Mouse (Mus musculus) left cerebral cortex, adult 18-20 months (tissue): ENCODE measurements around the gene Srsf4. TPM values are rescaled to one million over a fixed set of nuclear protein-coding genes. Genes with fewer than 3 reads are reported as not detected.

ENCODE experiments used
- DNase-seq, 2 experiments: peaks; one replicate each; pipeline ENCODE4 v3.0.0; 2021 to 2022; ENCODE audit warnings: low spot score in 2 of 2, mixed read lengths in 1 of 2
- total RNA-seq, 2 experiments: library from RNA; stranded (reverse); gene quantifications; 2 replicates each; pipeline ENCODE4 v1.2.3; 2021

Srsf4 gene
- total RNA-seq, 2 experiments from 2014 or later = 67.1 to 68.0 TPM

- no peak for DNase-seq
Measured at GRCm38 (mm10) chr4:131914046-131914643, 40.7 kb downstream of the Srsf4 start.

GRCm38 (mm10) chr4:131914891-131915469 lies 41.6 kb downstream of the Srsf4 start:
- DNase-seq = no peak

GRCm38 (mm10) chr4:131915821-131916328 lies 42.5 kb downstream of the Srsf4 start:
- no peak for DNase-seq

DNA sequence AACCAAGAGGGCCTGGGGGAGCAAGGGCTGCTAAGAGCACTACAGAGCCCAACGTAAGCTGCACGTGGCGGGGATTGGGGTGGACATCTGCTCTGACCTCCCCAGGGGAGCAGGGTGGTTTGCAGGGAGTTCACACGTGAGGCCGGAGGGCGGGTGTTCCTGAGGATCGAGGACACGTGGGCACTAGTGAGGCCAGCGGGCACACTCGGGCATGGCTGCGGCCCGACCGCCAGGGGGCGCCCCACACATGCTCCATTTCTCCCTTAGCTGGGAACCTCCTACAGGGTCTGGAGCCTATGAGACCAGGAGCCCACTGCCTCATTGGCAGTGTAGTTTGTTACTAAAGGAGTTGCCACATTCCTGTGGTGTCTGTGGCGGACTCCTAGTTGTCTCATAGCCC lies 43.0 kb downstream of the Srsf4 start:
- peak; percentile 74 to 77 for DNase-seq

- DNase-seq = no peak
Measured at GRCm38 (mm10) chr4:131917010-131917555, 43.7 kb downstream of the Srsf4 start.

DNA sequence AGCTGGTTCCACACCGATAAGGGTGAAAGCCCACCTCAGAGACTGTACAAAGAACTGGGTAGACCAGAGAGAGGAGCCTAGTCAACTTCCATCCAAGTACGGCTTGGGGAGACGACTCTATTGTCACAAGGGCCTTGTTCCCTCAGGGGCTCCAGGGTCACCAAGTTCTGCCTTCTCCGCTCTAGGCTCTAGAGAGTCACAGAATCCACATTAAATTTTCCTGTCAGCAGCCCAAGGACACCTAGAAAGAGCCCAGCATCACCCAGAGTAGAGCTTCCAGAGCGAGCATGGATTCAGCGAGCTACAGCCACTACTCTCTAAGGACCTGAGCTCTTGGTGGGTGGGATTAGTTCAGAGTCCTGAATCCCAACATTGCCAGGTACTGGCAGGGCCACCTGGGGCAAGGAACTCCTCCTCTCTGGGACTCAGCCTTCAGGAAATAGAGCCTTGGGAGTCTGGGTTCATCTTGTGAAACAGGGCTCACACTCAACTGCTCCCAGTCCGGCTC lies 44.7 kb downstream of the Srsf4 start:
- DNase-seq = no peak

DNA sequence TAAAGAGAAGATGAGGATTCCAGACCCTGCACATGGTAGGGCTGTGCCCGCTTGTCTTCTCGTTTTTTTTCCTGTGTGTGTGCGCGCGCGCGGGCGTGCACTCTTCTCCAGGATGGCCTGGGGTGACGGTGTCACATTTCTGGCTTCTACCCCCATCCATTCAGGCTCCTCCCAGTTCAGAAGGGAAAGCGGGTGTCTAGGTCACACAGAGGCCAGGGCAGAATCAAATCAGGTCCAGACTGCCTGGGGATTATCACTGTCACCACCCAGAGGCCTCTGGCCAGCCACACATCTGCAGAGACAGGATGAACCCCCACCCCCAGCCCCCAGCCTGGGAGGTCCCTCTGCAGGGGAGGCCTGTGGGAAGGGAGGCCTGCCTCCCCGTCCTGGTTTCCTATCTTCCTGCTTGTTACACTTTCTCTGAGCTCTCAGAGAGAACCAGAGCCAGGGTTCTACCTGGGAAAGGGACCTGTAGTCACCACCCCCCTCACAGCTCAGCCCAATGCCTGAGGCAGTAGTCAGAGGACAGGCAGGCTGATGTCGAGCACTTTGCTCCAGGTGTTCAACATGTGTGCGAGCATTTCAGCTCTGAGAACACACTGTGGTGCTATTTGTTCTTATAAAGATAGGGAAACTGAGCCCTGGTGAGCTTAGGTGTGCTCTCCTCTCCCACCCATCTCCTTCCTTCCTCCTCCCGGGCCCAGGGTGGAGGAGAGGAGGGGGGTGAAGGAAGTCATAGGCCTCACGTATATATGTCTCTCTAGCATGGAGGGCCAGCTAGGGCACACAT lies 45.5 kb downstream of the Srsf4 start:
- no peak for DNase-seq

DNA sequence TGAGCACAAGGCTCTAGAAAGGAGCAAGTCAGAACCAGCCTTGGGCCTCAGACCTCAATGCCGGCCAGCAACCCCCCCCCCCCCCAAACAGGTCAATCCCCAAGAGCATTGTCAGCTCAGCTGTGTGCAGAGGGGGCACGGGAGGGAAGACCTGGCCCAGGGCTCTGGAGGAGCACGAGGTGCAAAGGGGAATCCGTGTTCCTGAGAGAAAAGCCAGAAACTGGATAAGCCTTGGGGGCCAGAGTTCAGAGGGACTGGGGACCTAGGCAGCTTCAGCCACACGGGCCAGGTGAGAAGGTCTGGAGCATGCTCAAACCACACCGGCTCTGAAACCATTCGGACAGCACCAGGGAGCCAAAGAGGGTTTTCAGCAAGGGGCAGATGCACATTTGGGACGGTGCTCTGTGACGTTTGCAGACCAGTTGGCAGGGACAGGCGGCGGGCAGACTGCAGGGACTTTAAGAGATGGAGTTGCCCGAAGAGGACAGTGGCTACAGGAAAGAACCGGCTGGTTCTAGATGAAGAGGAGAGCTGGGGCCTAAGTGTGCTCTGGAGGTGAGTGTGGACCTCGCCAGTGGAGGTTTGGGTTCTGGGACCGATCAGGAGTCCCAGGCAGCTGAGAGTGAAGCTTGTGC lies 46.2 kb downstream of the Srsf4 start:
- no peak for DNase-seq

DNA sequence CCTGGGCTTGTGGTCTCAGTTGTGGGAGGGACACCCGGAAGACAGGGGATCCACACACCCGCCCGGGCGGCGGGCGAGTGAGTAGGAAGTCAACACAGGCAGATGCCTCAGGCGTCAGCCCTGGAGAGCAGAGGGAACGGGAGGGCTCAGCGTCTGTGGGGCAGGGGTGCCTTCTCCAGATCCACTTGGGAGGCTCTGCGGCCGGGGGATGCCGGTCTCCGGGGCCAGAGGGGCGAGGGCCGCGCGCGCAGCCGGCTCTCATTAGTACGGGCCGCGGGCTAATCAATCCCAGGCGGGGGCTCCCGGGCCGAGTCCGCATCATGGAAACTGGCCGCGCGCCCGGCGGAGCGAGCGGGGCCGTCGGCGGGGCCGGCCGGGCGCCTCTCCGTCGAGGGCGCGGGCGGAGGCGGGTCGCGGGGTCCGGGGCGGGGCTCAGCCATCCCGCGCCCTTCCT lies 46.8 kb downstream of the Srsf4 start:
- DNase-seq = peak in 1 of 2 experiments; percentile 15

DNA sequence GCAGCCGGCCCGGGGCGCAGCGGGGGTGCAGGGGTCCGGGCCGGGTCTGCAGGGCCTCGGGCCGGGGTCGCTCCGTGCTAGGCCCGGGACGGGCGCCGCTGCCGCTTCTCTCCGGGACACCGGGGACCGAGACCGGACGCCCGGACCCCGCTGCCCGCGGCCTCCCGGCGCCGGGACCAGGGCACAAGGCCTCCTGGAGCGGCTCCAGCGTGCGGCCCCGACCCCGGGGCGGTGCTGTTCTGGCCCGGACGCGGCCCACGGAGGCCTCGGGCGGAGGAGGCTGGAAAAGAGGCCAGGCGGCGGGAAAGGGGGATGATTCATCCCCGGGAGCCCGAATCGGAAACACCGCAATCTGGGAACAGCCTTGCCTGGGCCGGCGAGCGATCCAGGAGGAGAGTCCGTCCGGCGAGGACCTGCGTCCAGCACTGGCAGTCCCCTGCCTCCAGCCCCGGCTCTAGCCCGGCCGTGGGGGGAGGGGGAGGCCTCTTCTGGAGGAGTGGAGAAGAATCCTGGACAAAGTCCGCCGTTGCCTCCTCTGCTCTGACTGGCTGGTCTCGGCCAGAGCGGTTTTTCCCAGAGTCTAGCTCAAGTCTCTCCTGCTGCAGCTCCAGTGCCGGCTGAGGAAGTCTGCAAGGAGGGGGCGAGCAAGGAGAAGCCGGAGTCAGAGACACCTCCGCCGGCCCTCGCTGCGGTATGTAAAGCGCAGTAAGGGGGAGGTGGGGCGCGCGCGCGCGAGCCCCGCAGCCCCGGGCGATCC lies 47.4 kb downstream of the Srsf4 start:
- peak; percentile 65 to 66 for DNase-seq

GRCm38 (mm10) chr4:131921461-131922346 lies 48.3 kb downstream of the Srsf4 start, which contains the start of gene Tmem200b:
TSS of gene Tmem200b (plus strand) at chr4:131921771.
- peak; percentile 53 to 59 for DNase-seq

GRCm38 (mm10) chr4:131922404-131922803 lies 49.0 kb downstream of the Srsf4 start:
- DNase-seq = no peak

- DNase-seq = peak in 1 of 2 experiments; percentile 17
Measured at GRCm38 (mm10) chr4:131924096-131924810, 50.8 kb downstream of the Srsf4 start.

- no peak for DNase-seq
Measured at GRCm38 (mm10) chr4:131929146-131929545, 55.7 kb downstream of the Srsf4 start.

DNA sequence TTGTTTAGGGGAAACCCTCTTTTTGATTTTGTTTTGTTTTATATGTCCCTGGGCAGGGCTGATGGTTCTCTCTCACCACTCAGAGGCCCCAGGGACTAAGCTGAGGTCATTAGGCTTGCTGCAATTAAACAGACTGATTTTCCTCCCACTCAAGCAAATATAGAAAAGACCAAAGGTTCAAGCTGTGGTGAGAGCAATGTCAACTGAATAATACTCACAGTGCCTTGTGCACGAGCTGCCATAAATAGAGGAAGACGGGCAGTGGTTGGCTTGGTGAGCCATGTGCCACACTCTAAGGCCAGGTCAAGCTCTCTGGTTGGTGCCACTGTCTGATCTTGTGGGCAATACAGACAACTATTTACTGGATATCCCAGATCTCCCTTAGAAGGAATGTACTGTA lies 66.0 kb downstream of the Srsf4 start:
- DNase-seq = no peak

GRCm38 (mm10) chr4:131940846-131941245 lies 67.4 kb downstream of the Srsf4 start:
- no peak for DNase-seq

- DNase-seq = no peak
Measured at GRCm38 (mm10) chr4:131947848-131948247, 74.4 kb downstream of the Srsf4 start.

- no peak for DNase-seq
Measured at GRCm38 (mm10) chr4:131949903-131950302, 76.5 kb downstream of the Srsf4 start.

DNA sequence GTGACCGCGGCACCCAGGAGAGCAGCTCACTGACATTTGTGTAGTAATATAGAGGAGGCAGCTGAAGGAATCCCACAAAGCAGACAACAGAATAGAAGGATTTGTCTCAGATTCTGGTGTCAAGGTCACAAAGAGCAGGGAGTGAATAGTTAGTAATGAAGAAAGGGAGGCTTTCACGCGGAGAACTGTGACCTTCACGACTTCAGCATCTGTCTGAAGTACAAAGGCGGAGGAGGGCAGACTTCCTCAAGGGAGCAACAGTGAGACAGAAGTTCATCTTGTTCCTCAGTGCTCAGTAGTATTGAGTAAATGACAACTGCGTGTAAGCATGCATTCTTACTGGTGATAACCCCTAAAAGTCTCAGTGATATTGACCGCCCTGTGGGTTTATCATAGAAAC lies 77.2 kb downstream of the Srsf4 start:
- no peak for DNase-seq
